Mouse (Mus musculus) cerebellum, postnatal 10 days (tissue): ENCODE data around the gene Maip1.

Experiments
- DNase-seq, 2 experiments: peaks; one replicate each; pipeline ENCODE4 v3.0.0; 2021; ENCODE audit warnings: mixed read lengths in 2 of 2

Maip1 gene

GRCm38 (mm10) chr1:57406187-57407151 lies at the start of gene Maip1, which contains the start of gene Tyw5:
Gene Maip1 (plus strand): TSS chr1:57406328.
Gene Tyw5 (minus strand): TSS chr1:57407101.
- DNase-seq = peak; percentile 88 to 90

- no peak for DNase-seq
These were observed 47.6 kb upstream of the Maip1 start for GRCm38 (mm10) chr1:57358546-57358945.

- DNase-seq = no peak
These were observed 38.7 kb upstream of the Maip1 start for GRCm38 (mm10) chr1:57367446-57367845.

- no peak for DNase-seq
These were observed 37.0 kb upstream of the Maip1 start for GRCm38 (mm10) chr1:57369111-57369510.

DNA sequence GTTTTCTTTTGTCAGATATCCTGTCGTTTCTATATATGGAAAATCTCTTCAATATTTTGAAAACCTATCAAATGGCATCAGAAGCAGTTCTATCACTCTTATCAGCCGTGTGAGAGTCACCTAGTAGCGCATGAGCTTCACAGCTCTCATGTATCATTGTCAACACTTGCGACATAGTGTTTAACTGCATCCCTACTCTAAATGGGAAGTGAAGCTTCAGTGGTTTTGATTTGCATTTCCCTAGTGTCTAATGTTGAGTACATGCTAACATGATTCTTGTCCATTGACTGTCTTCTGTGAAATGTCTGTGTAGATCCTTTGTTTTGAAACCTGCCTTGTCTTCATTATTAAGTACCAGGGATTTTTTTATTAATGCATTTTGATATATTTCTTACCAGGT lies 35.7 kb upstream of the Maip1 start:
- no peak for DNase-seq

GRCm38 (mm10) chr1:57375276-57375675 lies 30.9 kb upstream of the Maip1 start:
- DNase-seq = no peak

- no peak for DNase-seq
These were observed 29.3 kb upstream of the Maip1 start for GRCm38 (mm10) chr1:57376806-57377205.

GRCm38 (mm10) chr1:57377376-57378341 lies 28.5 kb upstream of the Maip1 start, which contains the start of gene 1700066M21Rik:
Gene 1700066M21Rik (plus strand): TSS chr1:57377620.
- DNase-seq = peak; percentile 98 to 99

DNA sequence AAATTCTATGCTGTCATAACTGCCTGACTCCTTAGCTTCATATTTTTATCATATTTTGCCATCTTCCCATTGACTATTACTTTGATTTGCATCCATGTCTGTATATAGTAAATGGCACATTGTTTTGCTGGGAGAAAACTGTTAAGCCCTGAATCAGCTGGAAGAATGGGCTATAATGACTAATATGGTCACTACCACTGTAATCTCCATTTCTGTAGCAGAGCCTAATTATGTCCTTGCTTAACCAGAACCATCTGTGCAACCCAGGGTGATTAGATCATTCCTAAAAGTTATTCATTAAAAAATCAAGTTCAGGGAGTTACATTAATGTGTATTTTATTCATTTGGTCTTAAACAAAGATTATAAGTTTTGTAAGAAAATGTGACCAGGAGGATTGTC lies 19.6 kb upstream of the Maip1 start:
- DNase-seq = no peak

GRCm38 (mm10) chr1:57387876-57388275 lies 18.3 kb upstream of the Maip1 start:
- peak; percentile 87 to 93 for DNase-seq

- no peak for DNase-seq
These were observed 17.5 kb upstream of the Maip1 start for GRCm38 (mm10) chr1:57388402-57389155.

- DNase-seq = no peak
These were observed 14.9 kb upstream of the Maip1 start for GRCm38 (mm10) chr1:57390993-57391790.

GRCm38 (mm10) chr1:57392417-57392816 lies 13.7 kb upstream of the Maip1 start:
- DNase-seq = no peak

DNA sequence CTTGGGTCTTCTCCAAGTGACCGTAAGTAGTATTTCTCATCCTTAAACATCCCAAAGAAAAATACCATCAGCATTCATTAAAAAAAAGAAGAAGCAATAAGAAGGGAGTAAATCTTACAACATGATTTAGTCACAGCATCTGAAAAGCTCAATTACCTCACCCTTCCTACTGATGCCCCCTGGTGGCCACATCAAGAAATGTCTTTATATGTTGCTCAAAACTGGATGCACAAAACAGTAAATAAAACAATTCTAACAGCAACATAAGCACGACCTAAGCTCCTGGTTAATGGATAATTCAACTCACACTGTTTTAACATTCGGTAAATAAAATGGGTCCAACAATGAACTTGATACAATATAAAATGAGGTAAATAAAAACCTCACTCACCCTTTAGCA lies 12.1 kb upstream of the Maip1 start:
- DNase-seq = peak; percentile 80 to 84

DNA sequence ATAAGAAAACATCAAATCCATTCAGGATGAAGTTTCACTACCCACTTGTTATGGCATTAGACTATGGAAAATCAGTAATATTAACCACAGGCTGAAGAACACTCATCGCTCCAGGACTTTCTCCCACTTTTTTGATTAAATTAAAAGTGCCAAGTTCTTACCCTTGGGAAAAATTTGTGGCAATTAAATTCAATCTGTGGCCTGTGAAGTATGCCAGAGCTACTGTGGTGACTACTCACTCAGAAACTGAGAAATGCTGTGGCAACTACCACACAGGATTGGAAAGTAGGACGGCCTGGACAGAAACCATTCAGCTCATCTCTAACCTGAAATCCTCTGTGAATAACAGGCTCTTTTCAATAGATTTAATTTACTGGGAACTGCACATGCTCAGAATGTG lies 5.8 kb upstream of the Maip1 start:
- DNase-seq = no peak

DNA sequence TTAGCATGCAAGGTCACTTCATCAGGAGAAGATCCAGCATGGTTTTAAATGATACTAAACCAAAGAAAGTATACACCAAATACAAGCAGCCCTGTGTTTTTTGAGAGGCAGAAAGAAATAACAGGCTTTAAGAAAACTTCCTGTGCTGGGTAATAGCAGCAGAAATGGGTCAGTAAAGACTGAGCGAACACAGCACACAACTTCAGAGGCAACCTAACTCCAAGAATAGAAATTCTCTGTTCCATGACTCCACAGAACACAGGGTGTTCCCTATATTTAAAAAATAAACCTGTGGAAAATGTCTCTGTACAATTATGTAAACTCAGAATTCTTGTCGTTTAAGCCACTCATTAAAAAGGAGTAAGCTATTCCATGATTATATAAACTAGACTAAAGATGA lies 5.3 kb upstream of the Maip1 start:
- DNase-seq = no peak

DNA sequence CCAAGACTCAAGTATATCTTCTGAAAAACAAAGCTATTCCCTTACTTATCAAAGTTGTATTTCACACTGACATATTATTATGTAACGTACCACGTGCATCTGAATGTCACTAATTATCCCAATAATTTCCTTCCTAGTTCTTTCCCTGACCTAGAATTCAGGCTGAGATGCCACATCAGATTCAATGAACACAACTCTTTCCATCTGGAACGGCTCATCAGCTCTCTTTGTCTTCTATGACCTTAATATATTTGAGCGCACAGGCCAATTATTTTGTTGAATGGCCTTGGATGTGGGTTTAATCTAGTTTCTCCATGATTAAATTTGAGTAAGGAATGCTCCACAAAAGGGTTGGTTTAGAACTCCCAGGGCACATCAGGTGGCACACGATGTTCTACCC lies 4.0 kb upstream of the Maip1 start:
- no peak for DNase-seq

GRCm38 (mm10) chr1:57408994-57409393 lies 2.9 kb downstream of the Maip1 start:
- no peak for DNase-seq

- DNase-seq = no peak
These were observed 7.3 kb downstream of the Maip1 start for GRCm38 (mm10) chr1:57413397-57413796.

DNA sequence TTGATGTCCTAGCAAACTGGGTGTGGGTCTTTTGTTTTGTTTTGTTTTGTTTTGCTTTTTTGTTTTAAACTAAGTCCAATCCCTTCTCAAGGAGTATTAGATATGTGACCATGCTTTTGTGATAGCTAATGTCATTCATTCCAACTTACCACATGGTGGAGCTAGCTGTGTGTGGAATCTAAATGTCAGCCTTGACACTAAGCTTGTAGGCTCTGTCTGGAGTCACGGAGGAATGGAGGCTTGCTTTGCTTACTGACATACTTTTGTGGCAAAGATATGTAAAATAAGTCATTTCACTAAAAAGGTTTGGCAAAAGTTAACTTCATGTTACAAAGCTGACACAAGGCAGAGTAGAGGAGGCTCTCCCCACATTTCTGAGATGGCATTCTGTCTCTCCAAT lies 17.6 kb downstream of the Maip1 start:
- DNase-seq = peak; percentile 44 to 46
